In the genomic region with DNA sequence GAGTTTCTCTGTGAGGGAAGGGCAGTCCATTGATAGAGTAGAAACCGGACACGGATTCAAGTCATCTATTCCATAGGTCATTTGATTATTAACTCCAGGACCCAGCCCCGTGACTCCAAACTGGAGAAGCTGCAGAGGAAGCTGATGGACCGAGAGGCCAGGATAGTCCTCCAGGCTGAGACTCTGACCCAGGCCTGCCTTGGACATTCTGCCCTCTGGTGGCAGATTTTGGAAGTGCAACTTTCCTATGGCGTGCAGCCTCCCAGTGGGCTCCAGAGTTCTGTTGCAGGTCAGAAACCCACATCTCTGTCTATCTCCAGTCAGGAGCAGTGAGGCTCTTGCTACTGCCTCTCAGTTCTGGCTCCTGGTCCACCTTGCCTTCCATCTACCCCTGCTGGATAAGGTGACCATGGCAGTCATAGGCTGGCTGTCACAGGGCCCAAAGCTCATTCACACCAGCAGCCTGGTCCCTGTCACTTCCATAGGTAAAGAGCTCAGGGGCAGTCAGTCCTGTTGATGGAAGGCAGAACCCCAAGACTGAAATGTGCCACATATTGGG, we compare ENCODE assay signal across 8 mouse cellular contexts. TPM values are rescaled to one million over a fixed set of nuclear protein-coding genes. Genes with fewer than 3 reads are reported as not detected.
A peak's percentile ranks its signal among the peaks of the same experiment; 100 is the strongest.
DNase-seq lines count a peak whose midpoint lies in the region; ATAC-seq and TF ChIP-seq lines count a peak whose summit lies in the region.

No protein-coding gene starts in this region.

- H3K36me3 ChIP-seq in forebrain, embryonic 14.5 days (ENCODE audit: control insufficient read depth, insufficient read depth, low read length), result no peaks in the 10 kb centered on the region
- H3K36me3 ChIP-seq in liver, postnatal 0 days (replicated peaks; ENCODE audit: insufficient read depth, low read length), result no peaks in the 10 kb centered on the region

- no peak overlapping the region for H3K27ac ChIP-seq in forebrain, embryonic 14.5 days (ENCODE audit: low read depth, low read length)
- no peak overlapping the region for H3K27ac ChIP-seq in liver, postnatal 0 days (ENCODE audit: low read depth)

- peak; percentile 25 for DNase-seq in urinary bladder, adult 2 months (ENCODE audit: low spot score)
- DNase-seq in urinary bladder, postnatal 10 days (ENCODE audit: low spot score), result no peak
- DNase-seq in brain, embryonic 14.5 days (ENCODE audit: low read depth), result peak; percentile 41
- peak; percentile 66 for DNase-seq in forebrain, embryonic 14.5 days (ENCODE audit: low spot score)
- peak; percentile 13 for DNase-seq in kidney, adult 11 months
- DNase-seq in liver, postnatal 0 days, result peak; percentile 81
- peak; percentile 53 for DNase-seq in retina, adult 2 months (ENCODE audit: low read depth, low spot score)
- DNase-seq in urinary bladder, postnatal 4 days (ENCODE audit: low spot score in 2 of 2), result peak; percentile 27 to 71

- H3K4me3 ChIP-seq in forebrain, embryonic 14.5 days (ENCODE audit: low read depth, low read length), result no peak overlapping the region
- no peak overlapping the region for H3K4me3 ChIP-seq in liver, postnatal 0 days (ENCODE audit: low read depth, low read length)

- WGBS in forebrain, embryonic 14.5 days, result 35% methylated on average over 5 of the region's 5 CpGs
- 35% methylated on average over 5 of the region's 5 CpGs for WGBS in liver, postnatal 0 days (ENCODE audit: insufficient replicate concordance)

- H3K9me3 ChIP-seq in forebrain, embryonic 14.5 days (replicated peaks; ENCODE audit: control insufficient read depth, low read length), result no peaks in the 10 kb centered on the region
- H3K9me3 ChIP-seq in liver, postnatal 0 days (ENCODE audit: low read length), result no peaks in the 10 kb centered on the region

- H3K4me1 ChIP-seq in forebrain, embryonic 14.5 days (ENCODE audit: control insufficient read depth, insufficient read depth, low read length), result no peaks in the 10 kb centered on the region
- no peaks in the 10 kb centered on the region for H3K4me1 ChIP-seq in liver, postnatal 0 days (ENCODE audit: insufficient read depth)

- TF ChIP-seq POLR2A in brain, embryonic 14.5 days (IDR thresholded peaks at IDR 0.05; ENCODE audit: borderline replicate concordance, extremely low read depth, insufficient read depth, insufficient read length, poor library complexity, severe bottlenecking), result no peak

- no peaks in the 10 kb centered on the region for H3K27me3 ChIP-seq in forebrain, embryonic 14.5 days (replicated peaks; ENCODE audit: control insufficient read depth, insufficient read depth, low read length)
- no peaks in the 10 kb centered on the region for H3K27me3 ChIP-seq in liver, postnatal 0 days (ENCODE audit: insufficient read depth, low read length)

- TF ChIP-seq EP300 in liver, postnatal 0 days (IDR thresholded peaks at IDR 0.05; ENCODE audit: low read depth), result no peak

- TF ChIP-seq CTCF in brain, embryonic 14.5 days (IDR thresholded peaks at IDR 0.05; ENCODE audit: borderline replicate concordance, extremely low read depth, insufficient read depth, insufficient read length), result peak; percentile 88
- peak; percentile 90 for TF ChIP-seq CTCF in liver, postnatal 0 days (IDR thresholded peaks at IDR 0.05; ENCODE audit: low read depth)

- ATAC-seq in forebrain, embryonic 14.5 days, result peak; percentile 60; the same call in 1 of the 2 replicates
- ATAC-seq in liver, postnatal 0 days, result no peak

- no peak overlapping the region for H3K4me2 ChIP-seq in forebrain, embryonic 14.5 days (ENCODE audit: low read length)
- H3K4me2 ChIP-seq in liver, postnatal 0 days (ENCODE audit: low read depth, low read length), result no peak overlapping the region

- H3K9ac ChIP-seq in forebrain, embryonic 14.5 days (ENCODE audit: low read length), result no peak overlapping the region
- H3K9ac ChIP-seq in liver, postnatal 0 days (replicated peaks), result no peak overlapping the region

RNA-seq across cellular contexts. Expression of a gene that starts 53.3 kb away (rescaled TPM):
- 0.01 and 0.06 TPM in 2 replicates for polyA plus RNA-seq in urinary bladder, adult 2 months (2012; rRNA removed)
- polyA plus RNA-seq in brain, embryonic 14.5 days (2012; rRNA removed), result 1.5 and 2.4 TPM in 2 replicates
- 0.74 and 1.1 TPM in 2 replicates for polyA plus RNA-seq in forebrain, embryonic 14.5 days (2014; fragmentation: Nextera tagmentation; extraction: Ambion mirVana)
- 0.05 and 0.08 TPM in 2 replicates for polyA plus RNA-seq in liver, postnatal 0 days (2015; fragmentation: Nextera tagmentation; extraction: Ambion mirVana)
